Mouse (Mus musculus) stomach, embryonic 15.5 days (tissue): ENCODE results near the gene Msi2. TPM values are rescaled to one million over a fixed set of nuclear protein-coding genes. Genes with fewer than 3 reads are reported as not detected.
A peak's percentile ranks its signal among the peaks of the same experiment; 100 is the strongest.

Source experiments
- ATAC-seq: fragments of 200-750 bp; cut with Nextera tagmentation; 2 replicates; pipeline ENCODE4 v1.8.0; 2017; ENCODE audit warnings: low read depth, moderate number of reproducible peaks, moderate TSS enrichment; ENCODE audit not compliant: insufficient read depth, low FRiP score
- H3K27ac ChIP-seq: fragments of 300-500 bp; sonication (generic); 2 replicates; pipeline ENCODE4 v1.5.1; 2015; ENCODE audit warnings: mild to moderate bottlenecking, inconsistent platforms
- H3K27me3 ChIP-seq: fragments of 300-500 bp; sonication (generic); replicated peaks from 2 replicates; pipeline ENCODE4 v1.6.1; 2015; ENCODE audit warnings: inconsistent platforms
- H3K36me3 ChIP-seq: fragments of 300-500 bp; sonication (generic); 2 replicates; pipeline ENCODE4 v1.6.1; 2015; ENCODE audit warnings: inconsistent platforms
- H3K4me1 ChIP-seq: fragments of 300-500 bp; sonication (generic); 2 replicates; pipeline ENCODE4 v1.6.1; 2015; ENCODE audit warnings: inconsistent platforms
- H3K4me2 ChIP-seq: fragments of 300-500 bp; sonication (generic); 2 replicates; pipeline ENCODE4 v1.6.1; 2015; ENCODE audit warnings: mild to moderate bottlenecking, inconsistent platforms
- H3K4me3 ChIP-seq: fragments of 300-500 bp; sonication (generic); replicated peaks from 2 replicates; pipeline ENCODE4 v1.5.1; 2015; ENCODE audit warnings: inconsistent platforms
- H3K9ac ChIP-seq: fragments of 300-500 bp; sonication (generic); 2 replicates; pipeline ENCODE4 v1.6.1; 2015; ENCODE audit warnings: inconsistent platforms
- H3K9me3 ChIP-seq: fragments of 300-500 bp; sonication (generic); 2 replicates; pipeline ENCODE4 v1.6.1; 2016; ENCODE audit warnings: inconsistent platforms
- WGBS: fragments of 180-500 bp; shearing (Covaris S2); methylation state at CpG from one replicate; pipeline ENCODE4 v1.1.7; 2015; 5-methylcytosine and 5-hydroxymethylcytosine counted together
- polyA plus RNA-seq: library from polyadenylated mRNA; unstranded; fragments of >200 nt; fragmentation: Nextera tagmentation; extraction: Ambion mirVana; gene quantifications from 2 replicates; pipeline ENCODE4 v1.2.1, GENCODE M21; 2015

The Msi2 gene
- polyA plus RNA-seq, 1 experiment from 2014 or later, result 13.7 TPM

- no peak overlapping the region for H3K9ac ChIP-seq
- no peaks in the 10 kb centered on the region for H3K27me3 ChIP-seq
- H3K9me3 ChIP-seq, result no peaks in the 10 kb centered on the region
- peaks cover 44% of the 10 kb centered on the region for H3K4me1 ChIP-seq
- H3K36me3 ChIP-seq, result no peaks in the 10 kb centered on the region
- WGBS, result 34% methylated on average over 9 of the region's 9 CpGs
- H3K4me2 ChIP-seq, result 0 out of 2 replicates have a peak overlapping the region, but pooled peaks have one; percentile 6
- peak overlapping the region; percentile 67 for H3K27ac ChIP-seq
- H3K4me3 ChIP-seq, result no peak overlapping the region
- peak; percentile 11; the same call in 1 of the 2 replicates for ATAC-seq
Observed at GRCm38 (mm10) chr11:88618732-88619309, 99.5 kb downstream of the Msi2 start.

DNA sequence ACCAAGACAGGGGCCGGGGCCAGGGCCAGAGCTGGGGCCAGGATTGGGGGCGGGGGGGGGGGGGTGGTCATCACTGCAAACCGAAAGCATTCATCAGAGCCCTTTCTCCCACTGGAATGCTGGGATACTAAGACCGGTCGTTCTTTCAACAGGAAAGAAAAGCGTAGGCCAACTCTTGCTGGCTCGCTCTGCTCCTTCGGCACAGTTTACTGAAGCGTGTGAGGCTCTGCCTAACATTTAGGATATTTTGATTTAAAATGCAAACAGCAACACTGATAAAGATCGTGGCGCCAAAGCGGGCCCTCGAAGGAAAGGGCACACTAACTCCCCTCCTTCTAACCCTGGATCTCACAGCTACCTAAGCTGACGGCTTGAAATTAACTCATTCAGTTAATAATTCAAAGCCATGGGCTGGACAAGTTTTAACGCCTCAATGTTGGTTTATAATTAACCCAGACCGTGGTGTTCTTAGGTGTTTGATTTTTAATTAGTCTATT is 100.3 kb downstream of the Msi2 start:
- 41% methylated on average over 16 of the region's 16 CpGs for WGBS
- H3K9ac ChIP-seq, result no peak overlapping the region

DNA sequence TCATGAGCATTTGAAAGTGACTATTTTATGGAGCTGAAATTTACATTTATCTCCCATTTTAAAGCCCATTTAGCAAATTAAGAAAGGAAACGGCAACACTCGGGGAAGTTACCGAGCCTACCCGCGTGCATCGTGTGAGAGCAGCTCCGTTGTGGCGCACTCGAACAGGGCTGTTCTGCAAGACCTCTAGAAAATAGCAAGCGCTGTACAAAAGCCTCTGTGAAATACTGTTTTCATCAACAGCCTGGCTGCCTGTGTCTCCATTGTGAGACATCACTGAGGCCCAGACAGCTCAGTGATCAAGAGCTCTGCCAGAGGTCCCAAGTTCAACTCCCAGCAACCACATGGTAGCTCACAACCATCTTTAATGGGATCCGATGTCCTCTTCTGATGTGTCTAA is 100.9 kb downstream of the Msi2 start:
- Histone ChIP-seq H3K4me3 (no peak overlapping the region), H3K27me3 (no peaks in the 10 kb centered on the region), H3K9ac (no peak overlapping the region), H3K4me1 (peaks cover 38% of the 10 kb centered on the region), H3K9me3 (no peaks in the 10 kb centered on the region), H3K36me3 (no peaks in the 10 kb centered on the region), H3K27ac (no peak overlapping the region), H3K4me2 (0 out of 2 replicates have a peak overlapping the region, but pooled peaks have one; percentile 32)
- ATAC-seq, result no peak
- 92% methylated on average over 11 of the region's 11 CpGs for WGBS

More for the DNA sequence above, 100.3 kb downstream of the Msi2 start:
- Histone ChIP-seq H3K36me3 (no peaks in the 10 kb centered on the region), H3K27ac (peak overlapping the region; percentile 67), H3K27me3 (no peaks in the 10 kb centered on the region), H3K4me2 (peak overlapping the region; percentile 32), H3K9me3 (no peaks in the 10 kb centered on the region), H3K4me1 (peaks cover 41% of the 10 kb centered on the region), H3K4me3 (no peak overlapping the region)
- ATAC-seq, result no peak

- H3K9me3 ChIP-seq, result no peaks in the 10 kb centered on the region
- H3K9ac ChIP-seq, result no peak overlapping the region
- H3K36me3 ChIP-seq, result no peaks in the 10 kb centered on the region
- no peak for ATAC-seq
- WGBS, result 60% methylated on average over 11 of the region's 11 CpGs
- peaks cover 22% of the 10 kb centered on the region for H3K4me1 ChIP-seq
- H3K27me3 ChIP-seq, result no peaks in the 10 kb centered on the region
- H3K27ac ChIP-seq, result peak overlapping the region; percentile 57
- no peak overlapping the region for H3K4me2 ChIP-seq
- H3K4me3 ChIP-seq, result no peak overlapping the region
Observed at GRCm38 (mm10) chr11:88614527-88615305, 103.6 kb downstream of the Msi2 start.

DNA sequence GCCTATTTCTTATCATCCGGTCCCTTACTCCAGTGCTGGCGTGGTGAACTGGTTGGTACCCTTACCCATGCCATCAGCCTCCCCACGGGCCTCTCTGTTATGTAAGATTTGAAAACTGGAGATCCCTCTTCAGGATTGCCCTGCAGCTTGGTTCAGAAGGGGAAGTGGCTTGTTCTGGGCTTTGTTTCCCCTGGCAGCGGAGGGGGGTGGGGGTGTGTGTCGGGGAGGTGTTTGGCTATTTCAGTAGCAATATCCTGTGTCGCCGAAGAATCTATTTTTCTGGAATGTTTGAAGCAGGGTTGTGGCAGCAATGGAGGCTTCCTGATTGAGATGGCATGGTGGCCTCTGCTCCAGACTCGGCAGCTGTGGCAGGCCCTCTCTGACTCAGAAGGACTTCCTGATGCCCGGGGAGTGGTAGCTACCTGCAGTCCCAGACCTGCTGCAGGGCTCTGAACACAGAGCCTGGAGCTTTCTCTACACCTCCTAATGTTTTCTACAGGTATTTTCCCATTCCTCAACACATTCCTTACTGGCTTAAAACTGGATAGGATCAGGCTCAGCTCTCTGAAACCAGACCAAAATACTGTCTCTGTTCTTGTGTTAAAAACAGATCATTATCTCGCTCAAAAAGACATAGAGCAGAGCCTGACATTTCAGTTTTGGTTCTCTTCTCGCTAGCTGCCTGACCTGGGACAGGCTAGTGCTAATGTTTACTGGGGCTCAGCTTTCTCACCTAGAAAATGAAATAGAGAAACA is 104.4 kb downstream of the Msi2 start:
- no peak overlapping the region for H3K4me3 ChIP-seq
- H3K27me3 ChIP-seq, result no peaks in the 10 kb centered on the region
- H3K27ac ChIP-seq, result peak overlapping the region; percentile 57
- H3K4me2 ChIP-seq, result peak overlapping the region; percentile 12; the same call in 1 of the 2 replicates
- H3K9ac ChIP-seq, result no peak overlapping the region
- H3K9me3 ChIP-seq, result no peaks in the 10 kb centered on the region
- no peaks in the 10 kb centered on the region for H3K36me3 ChIP-seq
- ATAC-seq, result no peak; the same call in 1 of the 2 replicates
- 38% methylated on average over 11 of the region's 11 CpGs for WGBS
- H3K4me1 ChIP-seq, result peaks cover 14% of the 10 kb centered on the region

DNA sequence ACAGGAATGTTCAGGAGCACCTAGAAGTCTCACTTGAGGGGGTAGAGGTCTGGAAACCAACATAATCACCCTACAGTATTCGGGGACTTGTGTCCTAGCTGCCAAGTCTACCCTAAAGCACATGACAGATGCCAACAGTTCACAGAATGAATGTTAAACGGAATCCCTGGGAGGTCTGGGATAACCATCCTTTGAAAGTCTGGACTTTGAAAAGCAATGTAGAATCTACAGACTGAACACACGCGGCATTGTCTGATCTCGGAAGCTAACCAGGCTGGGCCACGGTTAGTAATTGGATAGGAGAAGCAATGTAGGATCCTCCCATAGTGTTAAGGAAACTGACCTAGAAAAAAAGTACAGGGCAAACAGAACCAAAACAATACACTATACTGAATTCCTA is 105.3 kb downstream of the Msi2 start:
- no peak overlapping the region for H3K4me3 ChIP-seq
- no peak overlapping the region for H3K9ac ChIP-seq
- no peaks in the 10 kb centered on the region for H3K36me3 ChIP-seq
- ATAC-seq, result no peak
- H3K9me3 ChIP-seq, result no peaks in the 10 kb centered on the region
- peak overlapping the region; percentile 57; the same call in 1 of the 2 replicates for H3K27ac ChIP-seq
- 69% methylated on average over 6 of the region's 6 CpGs for WGBS
- H3K4me2 ChIP-seq, result no peak overlapping the region
- H3K4me1 ChIP-seq, result peaks cover 8% of the 10 kb centered on the region
- no peaks in the 10 kb centered on the region for H3K27me3 ChIP-seq

- 86% methylated on average over 7 of the region's 7 CpGs for whole genome bisulfite sequencing
- no peaks in the 10 kb centered on the region for H3K9me3 ChIP-seq
- no peak overlapping the region for H3K9ac ChIP-seq
- H3K4me3 ChIP-seq, result no peak overlapping the region
- H3K4me1 ChIP-seq, result peaks cover 8% of the 10 kb centered on the region
- no peak overlapping the region for H3K27ac ChIP-seq
- no peaks in the 10 kb centered on the region for H3K36me3 ChIP-seq
- ATAC-seq, result no peak
- H3K27me3 ChIP-seq, result no peaks in the 10 kb centered on the region
- H3K4me2 ChIP-seq, result no peak overlapping the region
Observed at GRCm38 (mm10) chr11:88612141-88612540, 106.2 kb downstream of the Msi2 start.

DNA sequence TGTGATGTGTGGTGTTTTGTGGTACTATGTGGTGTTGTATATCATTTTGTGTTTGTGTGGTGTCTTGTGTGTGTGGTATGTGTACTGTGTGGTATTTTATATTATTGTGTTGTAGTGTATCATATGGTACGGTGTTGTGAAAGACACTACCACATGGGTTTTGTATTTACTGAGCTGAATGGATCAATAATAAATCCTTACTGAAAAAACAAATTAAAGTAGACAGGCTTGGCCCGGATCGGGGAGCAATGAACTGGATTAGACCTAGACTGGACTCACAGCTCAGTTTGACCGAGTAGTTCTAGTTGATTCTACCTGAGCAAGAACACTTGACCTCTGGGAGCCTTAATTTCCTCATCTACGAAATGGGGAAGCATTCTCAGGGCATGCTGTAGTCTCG is 107.5 kb downstream of the Msi2 start:
- H3K4me1 ChIP-seq, result peaks cover 8% of the 10 kb centered on the region
- 86% methylated on average over 6 of the region's 6 CpGs for WGBS
- no peak for ATAC-seq

DNA sequence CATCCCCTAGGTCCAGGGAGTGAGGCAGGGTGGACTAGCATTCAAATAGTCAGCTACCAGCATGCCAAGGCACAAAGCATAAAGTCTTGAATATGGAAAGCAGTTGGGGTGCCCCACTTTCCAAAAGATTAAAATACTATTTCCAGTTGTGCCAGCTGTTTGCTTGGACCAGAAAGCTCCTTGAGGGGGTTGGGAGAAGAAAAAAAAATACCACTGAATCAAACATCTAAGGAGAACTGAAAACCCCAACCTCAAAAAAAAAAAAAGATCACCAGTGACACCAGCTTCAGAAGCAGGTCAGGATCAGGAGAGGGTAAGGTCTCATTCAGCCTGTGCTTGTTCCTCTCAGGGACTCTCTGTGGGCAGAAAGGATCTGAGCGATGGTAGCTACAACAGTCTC is 108.2 kb downstream of the Msi2 start:
- no peak overlapping the region for H3K9ac ChIP-seq
- no peak overlapping the region for H3K4me2 ChIP-seq
- no peaks in the 10 kb centered on the region for H3K36me3 ChIP-seq
- no peaks in the 10 kb centered on the region for H3K9me3 ChIP-seq
- no peak overlapping the region for H3K27ac ChIP-seq
- no peak for ATAC-seq
- no peaks in the 10 kb centered on the region for H3K27me3 ChIP-seq
- no peak overlapping the region for H3K4me3 ChIP-seq
- WGBS, result 94% methylated on average over 1 of the region's 1 CpGs
- peaks cover 8% of the 10 kb centered on the region for H3K4me1 ChIP-seq

More for the DNA sequence above, 107.5 kb downstream of the Msi2 start:
- H3K27me3 ChIP-seq, result no peaks in the 10 kb centered on the region
- no peak overlapping the region for H3K9ac ChIP-seq
- H3K36me3 ChIP-seq, result no peaks in the 10 kb centered on the region
- H3K4me2 ChIP-seq, result no peak overlapping the region
- no peaks in the 10 kb centered on the region for H3K9me3 ChIP-seq
- H3K4me3 ChIP-seq, result no peak overlapping the region
- no peak overlapping the region for H3K27ac ChIP-seq

GRCm38 (mm10) chr11:88608584-88608983 is 109.7 kb downstream of the Msi2 start:
- H3K9ac ChIP-seq, result no peak overlapping the region
- H3K4me1 ChIP-seq, result peaks cover 2% of the 10 kb centered on the region
- ATAC-seq, result no peak
- no peak overlapping the region for H3K4me3 ChIP-seq
- no peak overlapping the region for H3K27ac ChIP-seq
- H3K9me3 ChIP-seq, result no peaks in the 10 kb centered on the region
- H3K4me2 ChIP-seq, result no peak overlapping the region
- 60% methylated on average over 4 of the region's 4 CpGs for WGBS
- H3K27me3 ChIP-seq, result no peaks in the 10 kb centered on the region
- no peaks in the 10 kb centered on the region for H3K36me3 ChIP-seq

- Histone ChIP-seq H3K4me2 (no peak overlapping the region), H3K27ac (no peak overlapping the region)
Observed at GRCm38 (mm10) chr11:88607725-88608383, 110.5 kb downstream of the Msi2 start.

More at GRCm38 (mm10) chr11:88607725-88608383, 110.5 kb downstream of the Msi2 start:
- H3K9me3 ChIP-seq, result no peaks in the 10 kb centered on the region
- no peaks in the 10 kb centered on the region for H3K36me3 ChIP-seq
- 83% methylated on average over 12 of the region's 12 CpGs for WGBS
- no peaks in the 10 kb centered on the region for H3K27me3 ChIP-seq
- H3K9ac ChIP-seq, result no peak overlapping the region
- H3K4me3 ChIP-seq, result no peak overlapping the region
- H3K4me1 ChIP-seq, result no peaks in the 10 kb centered on the region
- ATAC-seq, result no peak
